Mouse (Mus musculus) macrophage (primary cell): Measurements from ENCODE around the gene Slc7a12. TPM values are rescaled to one million over a fixed set of nuclear protein-coding genes. Genes with fewer than 3 reads are reported as not detected.

Experiments
- H3K27ac ChIP-seq: fragments of 350-480 bp; formaldehyde crosslinking; 2 replicates; pipeline ENCODE4 v1.9.0; 2021
- H3K36me3 ChIP-seq: fragments of 350-480 bp; formaldehyde crosslinking; 2 replicates; pipeline ENCODE4 v1.9.0; 2021; ENCODE audit errors: inconsistent target
- H3K4me3 ChIP-seq: fragments of 350-480 bp; formaldehyde crosslinking; 2 replicates; pipeline ENCODE4 v1.9.0; 2021; ENCODE audit errors: inconsistent target
- H3K79me2 ChIP-seq: fragments of 350-480 bp; formaldehyde crosslinking; 2 replicates; pipeline ENCODE4 v1.9.0; 2021; ENCODE audit errors: inconsistent target
- WGBS: methylation state at CpG from one replicate; pipeline ENCODE4 v1.1.7; 2026; ENCODE audit warnings: inconsistent platforms; ENCODE audit not compliant: missing documents; 5-methylcytosine and 5-hydroxymethylcytosine counted together
- polyA plus RNA-seq: library from polyadenylated mRNA; stranded (reverse); fragments of 250-400 nt; gene quantifications from 3 replicates; pipeline ENCODE4 v1.2.4, GENCODE M21; 2018; ENCODE audit warnings: inconsistent platforms
- total RNA-seq, 78 experiments: library from RNA; depleted of rRNA; stranded (reverse); fragments of 250-400 nt; gene quantifications; 1 replicate in 9 of 78; 2 replicates in 24 of 78; 3 replicates in 43 of 78; 4 replicates in 2 of 78; pipeline ENCODE4 v1.2.4; 2018; ENCODE audit warnings: inconsistent platforms in 56 of 78

The Slc7a12 gene
- total RNA-seq (2018; cell fraction: chromatin; rRNA removed) = not detected
- total RNA-seq (2018; cell fraction: cytosol; rRNA removed) = not detected
- not detected for total RNA-seq (2018; cell fraction: nucleus; rRNA removed)
- not detected in 3 replicates for polyA plus RNA-seq

GRCm38 (mm10) chr3:14480397-14480796, at the start of gene Slc7a12:
Gene Slc7a12 (plus strand): TSS chr3:14480697.
- H3K36me3 ChIP-seq = no peaks in the 10 kb centered on the region
- no peaks in the 10 kb centered on the region for H3K79me2 ChIP-seq
- H3K27ac ChIP-seq = no peak within 1 kb of the TSS
- no peak within 1 kb of the TSS for H3K4me3 ChIP-seq

GRCm38 (mm10) chr3:14432381-14432780, 48.1 kb upstream of the Slc7a12 start:
- H3K4me3 ChIP-seq = no peak overlapping the region
- 42% methylated on average over 1 of the region's 1 CpGs for WGBS
- no peak overlapping the region for H3K27ac ChIP-seq
- H3K36me3 ChIP-seq = no peaks in the 10 kb centered on the region
- H3K79me2 ChIP-seq = no peaks in the 10 kb centered on the region

GRCm38 (mm10) chr3:14446015-14446414, 34.5 kb upstream of the Slc7a12 start:
- Histone ChIP-seq H3K4me3 (no peak overlapping the region), H3K79me2 (no peaks in the 10 kb centered on the region), H3K27ac (no peak overlapping the region), H3K36me3 (no peaks in the 10 kb centered on the region)
- WGBS = 95% methylated on average over 4 of the region's 4 CpGs

- WGBS = 98% methylated on average over 4 of the region's 4 CpGs
- Histone ChIP-seq H3K79me2 (no peaks in the 10 kb centered on the region), H3K27ac (no peak overlapping the region), H3K4me3 (no peak overlapping the region), H3K36me3 (no peaks in the 10 kb centered on the region)
Observed at GRCm38 (mm10) chr3:14446691-14447090, 33.8 kb upstream of the Slc7a12 start.

Other genes with a start within 250 kb of the Slc7a12 start
- gene 1810022K09Rik, start 130.6 kb downstream of the Slc7a12 start, polyA plus RNA-seq = 145 to 341 TPM (median 264 TPM) in 3 replicates
- gene Car13, start 161.0 kb downstream of the Slc7a12 start, polyA plus RNA-seq = 33.8 to 35.7 TPM (median 34.8 TPM) in 3 replicates